Mouse (Mus musculus) thymus, adult 2 months (tissue): Measurements from ENCODE around the gene Stx12. TPM values are rescaled to one million over a fixed set of nuclear protein-coding genes. Genes with fewer than 3 reads are reported as not detected.

Experiments
- DNase-seq: peaks from one replicate; pipeline ENCODE4 v3.0.0; 2021
- H3K27ac ChIP-seq: fragments of 200-500 bp; 2 replicates; pipeline ENCODE4 v1.5.1; 2012; ENCODE audit warnings: low read length, control low read depth; ENCODE audit not compliant: control insufficient read depth, insufficient read depth
- H3K27me3 ChIP-seq: fragments of 200-500 bp; 2 replicates; pipeline ENCODE4 v1.6.1; 2012; ENCODE audit warnings: mild to moderate bottlenecking, low read length, moderate library complexity, mixed read lengths; ENCODE audit not compliant: control insufficient read depth, insufficient read depth
- H3K36me3 ChIP-seq: fragments of 200-500 bp; 2 replicates; pipeline ENCODE4 v1.6.1; 2012; ENCODE audit warnings: mild to moderate bottlenecking, low read length, moderate library complexity; ENCODE audit not compliant: control insufficient read depth, insufficient read depth
- H3K4me1 ChIP-seq: fragments of 200-500 bp; replicated peaks from 2 replicates; pipeline ENCODE4 v1.6.1; 2012; ENCODE audit warnings: low read length; ENCODE audit not compliant: control insufficient read depth, insufficient read depth
- H3K4me3 ChIP-seq: fragments of 200-500 bp; 2 replicates; pipeline ENCODE4 v1.5.1; 2012; ENCODE audit warnings: mild to moderate bottlenecking, low read length, control low read depth, moderate library complexity; ENCODE audit not compliant: control insufficient read depth, insufficient read depth
- CTCF ChIP-seq: fragments of 200-500 bp; IDR thresholded peaks from 2 replicates; pipeline ENCODE4 v1.5.1; 2012; ENCODE audit warnings: mild to moderate bottlenecking, control low read depth, low read length, moderate library complexity, borderline replicate concordance; ENCODE audit not compliant: control insufficient read depth, poor library complexity, insufficient read depth; ENCODE audit errors: extremely low read depth
- POLR2A ChIP-seq: fragments of 200-500 bp; IDR thresholded peaks from 2 replicates; pipeline ENCODE4 v1.6.1; 2012; ENCODE audit warnings: mild to moderate bottlenecking, low read length, control low read depth, moderate library complexity; ENCODE audit not compliant: control insufficient read depth, poor library complexity, insufficient read depth; ENCODE audit errors: extremely low read depth
- WGBS: fragments of 180-500 bp; shearing (Covaris S2); methylation state at CpG from one replicate; pipeline ENCODE4 v1.1.7; 2018; 5-methylcytosine and 5-hydroxymethylcytosine counted together
- polyA plus RNA-seq: library from polyadenylated mRNA; depleted of rRNA; stranded (reverse); fragments of >200 nt; gene quantifications from 2 replicates; pipeline ENCODE4 v1.2.3, GENCODE M21; 2012

Stx12 gene
- polyA plus RNA-seq, 1 experiment, result 16.1 TPM

DNA sequence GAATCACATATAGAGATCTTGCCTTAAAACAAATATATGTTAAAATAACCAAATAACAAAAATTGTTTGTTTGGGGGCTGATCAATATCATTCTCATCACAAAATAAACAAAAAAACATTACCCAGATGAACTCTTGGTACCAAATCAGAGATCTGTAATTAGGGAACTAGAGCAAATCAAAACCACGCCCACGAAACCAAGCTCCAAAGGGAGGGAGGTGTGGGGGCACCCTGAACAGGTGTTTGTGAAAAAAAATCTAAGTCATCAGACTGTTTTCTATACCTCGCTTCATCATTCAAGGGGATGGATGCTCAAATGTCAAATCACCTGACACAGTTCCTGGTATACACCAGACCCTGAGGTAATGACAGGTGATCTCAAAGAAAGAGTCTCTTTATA is 42.8 kb downstream of the Stx12 start:
- WGBS, result 50% methylated on average over 3 of the region's 3 CpGs

DNA sequence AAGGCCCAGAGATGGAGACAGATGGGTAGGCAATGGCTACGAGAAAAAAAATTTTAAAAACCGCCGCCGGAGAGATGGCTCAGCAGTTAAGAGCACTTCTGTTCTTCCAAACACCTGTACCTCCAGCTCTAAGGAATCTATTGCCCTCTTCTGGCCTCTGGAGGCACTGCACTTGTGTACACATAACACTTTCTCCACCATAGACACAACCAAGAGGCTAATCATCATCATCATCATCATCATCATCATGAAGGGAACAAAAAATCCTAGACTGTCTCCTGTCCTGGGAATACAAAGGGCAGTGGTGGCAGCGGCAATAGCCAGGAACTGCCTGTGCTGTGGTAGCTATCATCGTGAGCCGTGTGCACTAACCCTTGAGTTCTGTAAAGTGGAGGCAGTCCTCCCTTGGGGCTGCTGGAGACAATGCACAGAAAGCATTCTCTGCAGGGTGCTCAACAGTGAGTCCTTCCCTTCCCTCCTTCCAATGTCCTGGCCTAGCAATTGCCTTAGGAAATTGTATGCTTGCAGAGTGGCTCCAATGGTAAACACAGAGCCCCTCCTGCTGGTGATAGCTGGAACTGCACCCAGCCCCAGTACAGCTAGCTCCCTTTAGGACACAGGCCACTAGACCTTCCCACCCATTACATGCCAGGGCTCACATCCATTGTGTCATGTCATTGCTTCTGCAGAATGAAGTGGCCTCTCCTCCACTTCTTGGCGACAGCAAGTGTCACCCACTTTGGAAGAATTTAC is 60.5 kb downstream of the Stx12 start:
- Histone ChIP-seq H3K4me1 (no peaks in the 10 kb centered on the region), H3K4me3 (no peak overlapping the region), H3K27me3 (no peaks in the 10 kb centered on the region), H3K27ac (no peak overlapping the region), H3K36me3 (peaks cover 24% of the 10 kb centered on the region)
- TF ChIP-seq POLR2A (no peak), CTCF (peak; percentile 82; the same call in 1 of the 2 replicates)
- DNase-seq, result peak; percentile 79
- 38% methylated on average over 8 of the region's 8 CpGs for WGBS

More for the DNA sequence above, 42.8 kb downstream of the Stx12 start:
- H3K27ac ChIP-seq, result no peak overlapping the region
- H3K4me1 ChIP-seq, result 0 out of 2 replicates have a peak, but pooled peaks cover 6% of the 10 kb centered on the region
- no peak overlapping the region for H3K4me3 ChIP-seq
- no peak for DNase-seq
- no peaks in the 10 kb centered on the region for H3K27me3 ChIP-seq
- peaks cover 30% of the 10 kb centered on the region for H3K36me3 ChIP-seq
- TF ChIP-seq CTCF, result no peak
- no peak for TF ChIP-seq POLR2A

DNA sequence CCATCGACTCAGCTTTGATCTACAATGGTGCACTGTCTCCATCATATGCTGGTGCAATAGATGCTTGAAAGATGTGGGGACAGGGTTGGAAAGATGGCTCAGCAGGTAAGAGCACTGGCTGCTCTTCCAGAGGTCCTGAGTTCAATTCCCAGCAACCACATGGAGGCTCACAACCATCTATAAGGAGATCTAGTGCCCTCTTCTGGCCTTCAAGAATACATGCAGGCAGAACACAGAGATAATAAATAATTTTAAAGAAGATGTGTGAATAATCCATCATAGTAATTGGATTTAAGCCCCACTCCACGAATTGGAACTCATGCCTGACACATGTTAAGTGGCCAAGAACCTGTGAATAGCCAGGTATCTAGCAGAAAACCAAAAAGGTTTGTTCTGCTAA is 65.9 kb downstream of the Stx12 start:
- TF ChIP-seq POLR2A, result no peak
- TF ChIP-seq CTCF, result no peak
- Histone ChIP-seq H3K27me3 (no peaks in the 10 kb centered on the region), H3K4me3 (no peak overlapping the region), H3K4me1 (no peaks in the 10 kb centered on the region), H3K36me3 (no peaks in the 10 kb centered on the region), H3K27ac (no peak overlapping the region)
- WGBS, result 75% methylated on average over 2 of the region's 2 CpGs
- DNase-seq, result no peak

DNA sequence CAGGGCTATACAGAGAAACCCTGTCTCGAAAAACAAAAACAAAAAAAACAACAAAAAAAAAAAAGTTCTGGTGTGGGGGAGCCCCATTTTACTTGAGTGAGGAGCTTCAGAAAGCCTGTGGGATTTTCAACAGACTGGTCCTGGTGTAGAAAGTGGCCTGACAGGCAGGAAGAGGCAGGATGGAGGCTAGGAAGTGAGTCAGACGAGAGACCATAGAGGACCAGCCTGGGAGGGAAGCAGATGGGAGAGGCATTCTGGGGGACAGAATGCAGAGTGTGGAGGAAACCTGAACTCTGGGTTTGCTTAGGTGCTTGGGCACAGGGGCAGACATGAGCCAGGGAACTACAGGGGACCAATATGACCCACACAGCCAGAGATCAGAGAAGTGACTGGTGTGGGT is 67.5 kb downstream of the Stx12 start:
- H3K27me3 ChIP-seq, result no peaks in the 10 kb centered on the region
- TF ChIP-seq CTCF (no peak), POLR2A (no peak)

DNA sequence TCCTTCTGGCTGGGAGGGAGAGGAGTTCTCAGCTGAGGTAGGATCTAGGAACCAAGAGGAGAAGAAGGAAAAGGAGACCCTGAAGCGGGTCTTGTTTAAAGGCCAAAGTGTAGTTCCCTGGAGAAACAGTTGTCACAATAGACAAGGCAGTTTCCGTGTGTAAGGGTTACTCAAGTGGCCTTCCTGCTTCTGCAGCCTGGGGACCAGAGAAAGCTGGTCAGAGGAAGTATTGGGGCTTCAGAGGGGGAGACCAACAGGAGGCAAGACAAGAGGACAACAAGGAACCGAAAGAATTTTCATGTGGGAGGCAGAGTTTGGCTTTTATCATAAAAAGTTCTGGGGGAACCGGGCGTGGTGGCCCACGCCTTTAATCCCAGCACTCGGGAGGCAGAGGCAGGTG is 67.9 kb downstream of the Stx12 start:
- Histone ChIP-seq H3K36me3 (no peaks in the 10 kb centered on the region), H3K27me3 (no peaks in the 10 kb centered on the region), H3K27ac (no peak overlapping the region), H3K4me3 (no peak overlapping the region), H3K4me1 (no peaks in the 10 kb centered on the region)
- DNase-seq, result no peak
- TF ChIP-seq CTCF (no peak), POLR2A (no peak)
- 84% methylated on average over 7 of the region's 7 CpGs for WGBS

More for the DNA sequence above, 67.5 kb downstream of the Stx12 start:
- no peak for DNase-seq
- Histone ChIP-seq H3K36me3 (no peaks in the 10 kb centered on the region), H3K4me1 (no peaks in the 10 kb centered on the region), H3K4me3 (no peak overlapping the region), H3K27ac (no peak overlapping the region)
- WGBS, result 75% methylated on average over 2 of the region's 2 CpGs

DNA sequence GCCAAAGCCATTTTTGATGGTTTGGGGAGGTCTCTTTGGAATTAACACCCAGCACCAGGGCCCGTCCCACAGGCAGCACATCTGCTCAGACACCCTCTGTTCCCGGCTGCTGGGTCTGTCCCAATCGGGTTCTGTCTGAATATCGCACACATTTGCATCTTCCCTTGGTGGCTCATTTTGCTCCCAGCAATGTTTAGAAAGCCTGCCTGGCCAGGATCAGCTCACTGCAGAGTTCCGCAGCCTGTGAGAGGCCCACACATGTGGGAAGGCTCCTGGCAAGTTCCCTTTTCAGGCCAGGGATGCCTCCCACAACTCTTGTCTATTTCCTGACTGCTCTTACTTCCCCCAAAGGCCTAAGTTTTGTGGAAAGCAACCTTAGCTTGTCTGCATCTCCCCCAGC is 74.7 kb downstream of the Stx12 start:
- peaks cover 11% of the 10 kb centered on the region for H3K4me1 ChIP-seq
- H3K27me3 ChIP-seq, result no peaks in the 10 kb centered on the region
- H3K4me3 ChIP-seq, result no peak overlapping the region
- no peaks in the 10 kb centered on the region for H3K36me3 ChIP-seq
- TF ChIP-seq POLR2A (no peak), CTCF (no peak)
- no peak for DNase-seq
- H3K27ac ChIP-seq, result no peak overlapping the region
- WGBS, result 74% methylated on average over 5 of the region's 5 CpGs

DNA sequence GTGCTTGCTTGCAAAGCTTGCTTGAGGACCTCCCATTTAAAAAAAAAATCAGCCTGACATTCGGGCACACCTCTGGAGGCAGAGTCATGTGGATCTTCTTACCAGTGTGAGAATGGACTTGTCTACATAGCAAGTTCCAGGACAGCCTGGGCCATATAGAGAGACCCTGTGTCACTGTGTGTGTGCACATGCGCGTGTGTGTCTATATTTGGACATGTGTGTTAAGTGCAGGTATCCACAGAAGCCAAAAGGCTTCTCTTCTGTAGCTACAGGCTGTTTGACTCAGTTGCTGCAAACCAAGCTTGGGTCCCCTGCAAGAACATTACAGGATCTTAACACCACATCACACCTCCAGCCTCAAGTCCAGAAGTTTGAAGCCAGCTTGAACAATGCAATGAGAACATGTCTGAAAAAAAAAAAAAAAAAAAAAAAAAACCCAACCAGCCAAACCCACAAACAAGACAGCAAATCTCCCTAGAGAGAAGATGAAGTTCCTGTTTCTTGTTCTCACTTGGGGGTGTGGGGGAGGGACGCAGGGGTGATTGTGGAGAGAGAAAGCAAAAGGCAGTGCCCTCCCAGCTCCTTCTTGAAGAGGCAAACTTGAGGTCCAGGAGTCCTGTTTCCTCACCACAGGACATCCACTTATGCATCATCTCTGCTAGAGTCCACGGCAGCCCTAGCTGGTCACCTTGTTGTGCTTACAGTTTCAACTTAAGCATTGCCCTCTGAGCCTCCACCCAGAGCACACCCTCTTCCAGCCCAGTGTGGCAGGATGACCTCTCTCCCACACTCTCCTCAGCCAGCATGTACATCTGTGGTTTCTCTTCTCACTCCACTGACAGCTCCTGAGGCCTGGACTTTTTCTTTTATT is 76.3 kb downstream of the Stx12 start:
- no peaks in the 10 kb centered on the region for H3K36me3 ChIP-seq
- H3K27ac ChIP-seq, result no peak overlapping the region
- H3K27me3 ChIP-seq, result no peaks in the 10 kb centered on the region
- no peak for DNase-seq
- no peak overlapping the region for H3K4me3 ChIP-seq
- H3K4me1 ChIP-seq, result peaks cover 11% of the 10 kb centered on the region
- TF ChIP-seq CTCF (no peak), POLR2A (no peak)
- 24% methylated on average over 5 of the region's 5 CpGs for WGBS
